Mouse (Mus musculus) liver, embryonic 14.5 days (tissue): ENCODE results near the gene Car11.

Experiments used
- CTCF ChIP-seq: IDR thresholded peaks from 2 replicates; pipeline ENCODE4 v1.5.1; 2016; ENCODE audit warnings: antibody characterized with exemption, low read depth, control low read depth
- EP300 ChIP-seq: IDR thresholded peaks from 2 replicates; pipeline ENCODE4 v1.6.1; 2016; ENCODE audit warnings: antibody characterized with exemption, low read depth

DNA sequence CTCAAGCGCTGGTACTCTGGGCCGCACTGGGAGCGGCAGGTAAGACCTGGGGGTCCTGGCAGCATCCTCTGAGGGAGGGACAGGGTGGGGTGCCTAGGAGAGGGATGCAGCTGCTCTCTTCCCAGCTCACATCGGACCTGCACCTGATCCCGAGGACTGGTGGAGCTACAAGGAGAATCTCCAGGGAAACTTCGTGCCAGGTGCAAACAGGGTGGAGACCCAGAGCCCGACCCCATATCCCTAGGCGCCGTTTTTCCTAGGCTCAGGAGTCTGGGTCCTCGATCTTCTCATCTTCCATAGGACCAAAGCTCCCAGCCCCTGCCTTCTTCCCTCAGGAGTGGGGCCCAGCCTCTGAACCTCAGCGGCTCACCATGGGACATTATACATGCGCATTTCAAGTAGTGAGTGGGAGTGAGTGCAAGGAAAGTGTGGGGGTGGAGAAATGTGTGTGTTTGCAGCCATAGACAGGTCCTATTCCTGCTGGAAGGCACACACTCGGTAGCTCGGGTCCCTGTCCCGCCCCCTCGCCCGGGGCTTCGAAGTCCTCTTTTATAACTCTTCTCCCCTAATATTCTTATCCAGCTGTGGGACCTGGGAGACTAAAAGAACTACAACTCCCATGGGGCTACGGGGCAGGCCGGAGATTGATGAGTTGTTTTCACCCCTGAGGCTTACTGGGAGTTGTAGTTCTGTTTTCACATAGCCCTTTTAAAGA, 815 bp downstream of the Car11 start:
- TF ChIP-seq CTCF (no peak), EP300 (no peak)
